Mouse (Mus musculus) lung, adult 2 months (tissue): Measurements from ENCODE around the gene Mthfd1.

Experiments used
- CTCF ChIP-seq: fragments of 200-500 bp; IDR thresholded peaks from 2 replicates; pipeline ENCODE4 v1.5.1; 2011; ENCODE audit warnings: mild to moderate bottlenecking, low read length, control low read depth; ENCODE audit not compliant: insufficient read depth
- POLR2A ChIP-seq: fragments of 200-500 bp; IDR thresholded peaks from 2 replicates; pipeline ENCODE4 v1.6.1; 2011; ENCODE audit warnings: low read depth, mild to moderate bottlenecking, control low read depth, low read length, borderline replicate concordance; ENCODE audit errors: extremely low read depth

DNA sequence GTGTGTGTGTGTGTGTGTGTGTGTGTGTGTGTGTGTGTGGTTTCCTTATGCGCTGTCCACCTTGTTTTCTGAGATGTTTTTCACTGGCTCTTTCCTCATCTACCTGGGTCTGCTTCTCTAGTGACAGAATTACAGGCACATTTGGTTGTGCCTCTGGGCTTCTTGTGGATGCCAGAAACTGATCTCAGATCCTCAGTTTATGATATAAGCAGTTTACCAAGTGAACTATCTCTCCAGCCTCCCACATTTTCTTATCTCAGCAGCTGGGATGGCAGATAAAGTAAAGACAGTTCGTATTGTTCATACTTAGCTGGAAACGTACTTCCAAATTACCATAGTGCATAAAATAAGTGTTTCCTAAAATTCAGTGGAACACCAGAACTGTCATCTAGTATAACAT is 14.0 kb upstream of the Mthfd1 start:
- TF ChIP-seq POLR2A (no peak), CTCF (no peak)
